Mouse (Mus musculus) MEL (cell line): Measurements from ENCODE around the gene Trat1. TPM values are rescaled to one million over a fixed set of nuclear protein-coding genes. Genes with fewer than 3 reads are reported as not detected.
A peak's percentile ranks its signal among the peaks of the same experiment; 100 is the strongest.

Experiments
- DNase-seq: peaks from one replicate; pipeline ENCODE4 v3.0.0; 2011; ENCODE audit warnings: low read depth, low spot score
- H3K27ac ChIP-seq: 2 replicates; pipeline ENCODE4 v1.5.1; 2012; ENCODE audit warnings: low read depth, mild to moderate bottlenecking, control low read depth, low read length, moderate library complexity; ENCODE audit not compliant: control insufficient read depth
- H3K27me3 ChIP-seq, 2 experiments: fragments of 150-350 bp in 1 of 2; sonication (generic) in 1 of 2; 2 replicates each; pipeline ENCODE4 v1.6.1; 2012; ENCODE audit warnings: low read length in 2 of 2, mild to moderate bottlenecking in 2 of 2, improper control_type of control experiment in 1 of 2, moderate library complexity in 1 of 2; ENCODE audit not compliant: insufficient read depth in 2 of 2, control insufficient read depth in 1 of 2
- H3K36me3 ChIP-seq, 2 experiments: 2 replicates each; pipeline ENCODE4 v1.6.1; 2012 to 2014; ENCODE audit warnings: low read length in 2 of 2, improper control_type of control experiment in 1 of 2, inconsistent platforms in 1 of 2, mild to moderate bottlenecking in 1 of 2; ENCODE audit not compliant: insufficient read depth in 2 of 2, control insufficient read depth in 1 of 2
- H3K4me1 ChIP-seq, 2 experiments: fragments of 150-350 bp in 1 of 2; sonication (generic) in 1 of 2; 2 replicates each; pipeline ENCODE4 v1.6.1; 2012; ENCODE audit warnings: low read length in 2 of 2, improper control_type of control experiment in 1 of 2, mild to moderate bottlenecking in 1 of 2; ENCODE audit not compliant: insufficient read depth in 2 of 2, control insufficient read depth in 1 of 2
- H3K4me3 ChIP-seq, 2 experiments: fragments of 150-350 bp in 1 of 2; sonication (generic) in 1 of 2; 2 replicates each; pipeline ENCODE4 v1.5.1; 2012; ENCODE audit warnings: low read depth in 2 of 2, low read length in 2 of 2, mild to moderate bottlenecking in 2 of 2, moderate library complexity in 2 of 2, control low read depth in 1 of 2, improper control_type of control experiment in 1 of 2; ENCODE audit not compliant: control insufficient read depth in 1 of 2, insufficient read depth in 1 of 2
- H3K79me2 ChIP-seq: 2 replicates; pipeline ENCODE4 v1.6.1; 2012; ENCODE audit warnings: mild to moderate bottlenecking, low read length, moderate library complexity; ENCODE audit not compliant: control insufficient read depth, poor library complexity, insufficient read depth
- H3K9ac ChIP-seq: 2 replicates; pipeline ENCODE4 v1.6.1; 2012; ENCODE audit warnings: low read depth, mild to moderate bottlenecking, control low read depth, low read length, moderate library complexity; ENCODE audit not compliant: control insufficient read depth, poor library complexity, severe bottlenecking
- H3K9me3 ChIP-seq: fragments of 150-350 bp; sonication (generic); replicated peaks from 2 replicates; pipeline ENCODE4 v1.6.1; 2012; ENCODE audit warnings: mild to moderate bottlenecking, low read length, improper control_type of control experiment, moderate library complexity; ENCODE audit not compliant: insufficient read depth
- CHD1 ChIP-seq: IDR thresholded peaks from 2 replicates; pipeline ENCODE4 v1.6.1; 2012; ENCODE audit warnings: low read depth, mild to moderate bottlenecking, inconsistent platforms, low read length, improper control_type of control experiment
- CHD2 ChIP-seq: IDR thresholded peaks from 2 replicates; pipeline ENCODE4 v1.6.1; 2011; ENCODE audit warnings: low read length, improper control_type of control experiment
- CTCF ChIP-seq, 3 experiments: IDR thresholded peaks in 2 of 3; conservative IDR thresholded peaks in 1 of 3; 2 replicates each; pipeline ENCODE4 v1.5.1; 2011 to 2012; ENCODE audit warnings: low read length in 3 of 3, low read depth in 2 of 3, mild to moderate bottlenecking in 2 of 3, improper control_type of control experiment in 1 of 3, inconsistent platforms in 1 of 3, mixed read lengths in 1 of 3, moderate library complexity in 1 of 3; ENCODE audit not compliant: control insufficient read depth in 1 of 3, insufficient read depth in 1 of 3, poor library complexity in 1 of 3, severe bottlenecking in 1 of 3
- ELF1 ChIP-seq: IDR thresholded peaks from 2 replicates; pipeline ENCODE4 v1.6.1; 2014; ENCODE audit warnings: low read depth, mild to moderate bottlenecking, inconsistent platforms, low read length, improper control_type of control experiment, moderate library complexity
- ETS1 ChIP-seq: IDR thresholded peaks from 2 replicates; pipeline ENCODE4 v1.6.1; 2012; ENCODE audit warnings: low read depth, mild to moderate bottlenecking, inconsistent platforms, low read length, improper control_type of control experiment, moderate library complexity
- GATA1 ChIP-seq: IDR thresholded peaks from 2 replicates; pipeline ENCODE4 v1.6.1; 2011; ENCODE audit warnings: low read depth, low read length, improper control_type of control experiment
- KAT2A ChIP-seq: conservative IDR thresholded peaks from 2 replicates; pipeline ENCODE4 v1.6.1; 2012; ENCODE audit warnings: low read depth, low read length, improper control_type of control experiment, inconsistent platforms
- MAX ChIP-seq: IDR thresholded peaks from 2 replicates; pipeline ENCODE4 v1.6.1; 2011; ENCODE audit warnings: low read length, improper control_type of control experiment
- MAZ ChIP-seq: IDR thresholded peaks from 2 replicates; pipeline ENCODE4 v1.6.1; 2012; ENCODE audit warnings: low read depth, mild to moderate bottlenecking, inconsistent platforms, low read length, improper control_type of control experiment
- MYB ChIP-seq: IDR thresholded peaks from 2 replicates; pipeline ENCODE4 v1.6.1; 2011; ENCODE audit warnings: mild to moderate bottlenecking, low read depth, low read length, improper control_type of control experiment
- NRF1 ChIP-seq: IDR thresholded peaks from 2 replicates; pipeline ENCODE4 v1.6.1; 2014; ENCODE audit warnings: low read depth, mild to moderate bottlenecking, inconsistent platforms, low read length, improper control_type of control experiment, moderate library complexity; ENCODE audit not compliant: poor library complexity, insufficient read depth, severe bottlenecking
- POLR2AphosphoS2 ChIP-seq: IDR thresholded peaks from 2 replicates; pipeline ENCODE4 v1.6.1; 2011; ENCODE audit warnings: low read length, improper control_type of control experiment
- RAD21 ChIP-seq: IDR thresholded peaks from 2 replicates; pipeline ENCODE4 v1.6.1; 2011; ENCODE audit warnings: mild to moderate bottlenecking, low read depth, low read length, improper control_type of control experiment
- RCOR1 ChIP-seq: IDR thresholded peaks from 2 replicates; pipeline ENCODE4 v1.6.1; 2012; ENCODE audit warnings: low read depth, mild to moderate bottlenecking, inconsistent platforms, low read length, improper control_type of control experiment
- SMC3 ChIP-seq: IDR thresholded peaks from 2 replicates; pipeline ENCODE4 v1.6.1; 2011; ENCODE audit warnings: low read depth, low read length, improper control_type of control experiment
- TAL1 ChIP-seq: IDR thresholded peaks from 2 replicates; pipeline ENCODE4 v1.6.1; 2012; ENCODE audit warnings: mild to moderate bottlenecking, inconsistent platforms, low read length, moderate library complexity, mixed read lengths
- UBTF ChIP-seq: IDR thresholded peaks from 2 replicates; pipeline ENCODE4 v1.6.1; 2012; ENCODE audit warnings: low read depth, mild to moderate bottlenecking, inconsistent platforms, low read length, improper control_type of control experiment, moderate library complexity, borderline replicate concordance; ENCODE audit not compliant: insufficient read depth
- USF2 ChIP-seq, 2 experiments: IDR thresholded peaks; 2 replicates each; pipeline ENCODE4 v1.6.1; 2011 to 2012; ENCODE audit warnings: improper control_type of control experiment in 2 of 2, low read length in 2 of 2, borderline replicate concordance in 1 of 2, inconsistent platforms in 1 of 2, low read depth in 1 of 2, mild to moderate bottlenecking in 1 of 2; ENCODE audit not compliant: insufficient read depth in 1 of 2
- ZKSCAN1 ChIP-seq: IDR thresholded peaks from 2 replicates; pipeline ENCODE4 v1.6.1; 2012; ENCODE audit warnings: low read depth, mild to moderate bottlenecking, inconsistent platforms, low read length, improper control_type of control experiment, moderate library complexity
- ZMIZ1 ChIP-seq: IDR thresholded peaks from 2 replicates; pipeline ENCODE4 v1.6.1; 2012; ENCODE audit warnings: low read depth, mild to moderate bottlenecking, inconsistent platforms, low read length, improper control_type of control experiment, moderate library complexity
- ZNF384 ChIP-seq: IDR thresholded peaks from 2 replicates; pipeline ENCODE4 v1.6.1; 2012; ENCODE audit warnings: low read depth, mild to moderate bottlenecking, inconsistent platforms, low read length, improper control_type of control experiment
- polyA plus RNA-seq, 2 experiments: library from polyadenylated mRNA; stranded (reverse) in 1 of 2; unstranded in 1 of 2; fragments of >175 nt in 1 of 2; fragments of >200 nt in 1 of 2; gene quantifications; 2 replicates each; pipeline versions ENCODE4 v1.2.1 to v1.2.4; 2012; ENCODE audit warnings: low replicate concordance in 2 of 2, low read depth in 1 of 2; ENCODE audit not compliant: insufficient read length in 2 of 2, insufficient read depth in 1 of 2, missing spikeins in 1 of 2
- total RNA-seq: library from RNA; depleted of rRNA; stranded (reverse); fragments of 300-350 nt; gene quantifications from 2 replicates; pipeline ENCODE4 v1.2.3, GENCODE M21; 2012

The Trat1 gene
- total and polyA plus RNA-seq, 3 experiments = not detected

- H3K4me3 ChIP-seq = no peak overlapping the region
- TF ChIP-seq MAZ = no peak
- peak; percentile 19; the same call in 1 of the 2 replicates for TF ChIP-seq SMC3
- TF ChIP-seq CTCF (IDR thresholded peaks at IDR 0.05 in 2 of 3, conservative IDR thresholded peaks at IDR 0.05 in 1 of 3; ENCODE audit: control insufficient read depth in 1 of 3, insufficient read depth in 1 of 3, low read depth in 2 of 3, low read length in 3 of 3, poor library complexity in 1 of 3, severe bottlenecking in 1 of 3) = peak; percentile 4 to 25 (median 13); a peak in 1 of 6 replicates
- no peak for TF ChIP-seq ZNF384
- TF ChIP-seq RAD21 = peak; percentile 15
- H3K27ac ChIP-seq = no peak overlapping the region
- H3K4me1 ChIP-seq = no peaks in the 10 kb centered on the region
- no peaks in the 10 kb centered on the region for H3K79me2 ChIP-seq
- H3K9me3 ChIP-seq = no peaks in the 10 kb centered on the region
- DNase-seq = peak; percentile 2
- H3K36me3 ChIP-seq = no peaks in the 10 kb centered on the region
- H3K9ac ChIP-seq = no peak overlapping the region
- H3K27me3 ChIP-seq = no peaks in the 10 kb centered on the region
Observed at GRCm38 (mm10) chr16:48777254-48777653, 5.4 kb upstream of the Trat1 start.

- Histone ChIP-seq H3K4me1 (no peaks in the 10 kb centered on the region), H3K27ac (no peak overlapping the region), H3K79me2 (no peaks in the 10 kb centered on the region), H3K9me3 (no peaks in the 10 kb centered on the region), H3K9ac (no peak overlapping the region), H3K27me3 (no peaks in the 10 kb centered on the region), H3K4me3 (no peak overlapping the region), H3K36me3 (no peaks in the 10 kb centered on the region)
- no peak for TF ChIP-seq CTCF (IDR thresholded peaks at IDR 0.05 in 2 of 3, conservative IDR thresholded peaks at IDR 0.05 in 1 of 3; ENCODE audit: control insufficient read depth in 1 of 3, insufficient read depth in 1 of 3, low read depth in 2 of 3, low read length in 3 of 3, poor library complexity in 1 of 3, severe bottlenecking in 1 of 3)
- no peak for TF ChIP-seq TAL1
- TF ChIP-seq RAD21 = no peak
- TF ChIP-seq GATA1 = no peak
- TF ChIP-seq MYB = no peak
- TF ChIP-seq ELF1 = no peak
- no peak for TF ChIP-seq ETS1
- TF ChIP-seq KAT2A = no peak
- no peak for TF ChIP-seq MAZ
- TF ChIP-seq USF2 (IDR thresholded peaks at IDR 0.05; ENCODE audit: borderline replicate concordance in 1 of 2, insufficient read depth in 1 of 2, low read depth in 1 of 2, low read length in 2 of 2) = no peak
- no peak for TF ChIP-seq ZKSCAN1
- no peak for TF ChIP-seq NRF1
- no peak for TF ChIP-seq RCOR1
- TF ChIP-seq MAX = no peak
- TF ChIP-seq CHD1 = no peak
- no peak for TF ChIP-seq POLR2AphosphoS2
- TF ChIP-seq ZMIZ1 = no peak
- TF ChIP-seq UBTF = no peak
- TF ChIP-seq CHD2 = no peak
- DNase-seq = no peak
Observed at GRCm38 (mm10) chr16:48769183-48769582, 2.6 kb downstream of the Trat1 start.
